Mouse (Mus musculus): Measurements from ENCODE around the gene Dda1.

GRCm38 (mm10) chr8:71451777-71452176, 17.2 kb upstream of the Dda1 start:
- no peak for TF ChIP-seq CTCF (conservative IDR thresholded peaks at IDR 0.05; ENCODE audit: low read length)
- TF ChIP-seq POU5F1 (IDR thresholded peaks at IDR 0.05; ENCODE audit: borderline replicate concordance, low read length): no peak
